In genomic region chr15:89500221-89500791, GRCm38 (mm10) we compare ENCODE assay signal across 8 mouse cellular contexts. TPM values are rescaled to one million over a fixed set of nuclear protein-coding genes. Genes with fewer than 3 reads are reported as not detected.
DNase-seq lines count a peak whose midpoint lies in the region; ATAC-seq and TF ChIP-seq lines count a peak whose summit lies in the region.

No protein-coding gene starts in this region.

- peak overlapping the region; percentile 86 for H3K4me3 ChIP-seq in gastrocnemius, adult 2 months
- H3K4me3 ChIP-seq in C2C12 (ENCODE audit: insufficient read depth, poor library complexity, severe bottlenecking) = peak overlapping the region; percentile 18
- peak overlapping the region; percentile 80 for H3K4me3 ChIP-seq in hindbrain, embryonic 10.5 days

- peak; percentile 40 for ATAC-seq in megakaryocyte progenitor cell, adult 5-6 weeks (replicated peaks; ENCODE audit: poor library complexity)

- no peaks in the 10 kb centered on the region for H3K9me3 ChIP-seq in hindbrain, embryonic 10.5 days

- under 1% methylated on average over 35 of the region's 35 CpGs for WGBS in hindbrain, embryonic 10.5 days

- H3K27me3 ChIP-seq in C2C12 (ENCODE audit: control insufficient read depth, insufficient read depth, insufficient read length) = peaks cover 13% of the 10 kb centered on the region
- H3K27me3 ChIP-seq in hindbrain, embryonic 10.5 days (ENCODE audit: insufficient read depth, poor library complexity, severe bottlenecking) = peaks cover 60% of the 10 kb centered on the region

- DNase-seq in gastrocnemius, adult 2 months = no peak
- DNase-seq in gastrocnemius, postnatal 36 days = no peak
- peak; percentile 58 for DNase-seq in embryo, embryonic 10 days (ENCODE audit: low spot score)
- peak; percentile 71 for DNase-seq in hindbrain, embryonic 10.5 days (ENCODE audit: low spot score)
- DNase-seq in thymus, postnatal 10 days (ENCODE audit: low spot score in 2 of 2) = no peak
- DNase-seq in frontal cortex, postnatal 25 days (ENCODE audit: low spot score in 2 of 2) = no peak

- H3K36me3 ChIP-seq in C2C12 (ENCODE audit: control insufficient read depth, insufficient read depth) = no peaks in the 10 kb centered on the region
- peaks cover 21% of the 10 kb centered on the region for H3K36me3 ChIP-seq in hindbrain, embryonic 10.5 days

- no peak overlapping the region for H3ac ChIP-seq in C2C12 (ENCODE audit: control insufficient read depth, insufficient read length, low read depth)

- no peaks in the 10 kb centered on the region for H3K79me2 ChIP-seq in C2C12 (ENCODE audit: control insufficient read depth, insufficient read depth)

- intact Hi-C loops in gastrocnemius, adult 2 months (cut with DNase I) = no loop called here
- intact Hi-C loops in gastrocnemius, postnatal 36 days (cut with DNase I) = no loop called here

- no peak for TF ChIP-seq CTCF in gastrocnemius, adult 2 months (IDR thresholded peaks at IDR 0.05)
- no peak for TF ChIP-seq CTCF in C2C12 (IDR thresholded peaks at IDR 0.05; ENCODE audit: control insufficient read depth, insufficient read depth, insufficient read length)

- H3K27ac ChIP-seq in gastrocnemius, adult 2 months = peak overlapping the region; percentile 53
- peak overlapping the region; percentile 92 for H3K27ac ChIP-seq in hindbrain, embryonic 10.5 days

- H3K4me1 ChIP-seq in hindbrain, embryonic 10.5 days (replicated peaks) = peaks cover 54% of the 10 kb centered on the region

- H3K79me3 ChIP-seq in C2C12 (ENCODE audit: low read depth) = no peaks in the 10 kb centered on the region

TF ChIP-seq in C2C12, 6 proteins besides CTCF, POLR2A, EP300 and RAD21:
- TF ChIP-seq MYOG (IDR thresholded peaks at IDR 0.05; ENCODE audit: control insufficient read depth, extremely low read depth, insufficient read length) (no peak), MYOD1 (IDR thresholded peaks at IDR 0.05; ENCODE audit: control insufficient read depth, insufficient read length, low read depth) (no peak), MAX (IDR thresholded peaks at IDR 0.05) (no peak), FOSL1 (IDR thresholded peaks at IDR 0.05; ENCODE audit: insufficient read depth, low read length, poor library complexity, severe bottlenecking) (no peak), CEBPB (IDR thresholded peaks at IDR 0.05; ENCODE audit: low read depth) (no peak), USF1 (IDR thresholded peaks at IDR 0.05; ENCODE audit: low read depth) (no peak)
TF ChIP-seq in C2C12: peak in this region for 0.

RNA-seq across cellular contexts. Expression of gene Shank3, which starts 0.9 kb away (rescaled TPM):
- 10 to 100 TPM; 12.2 to 20.4 TPM for total RNA-seq in gastrocnemius, adult 2 months (2021)
- 10 to 100 TPM; 14.4 to 15.5 TPM for total RNA-seq in gastrocnemius, postnatal 36 days (2021)
- 4.0 TPM for polyA plus RNA-seq in C2C12 (2012; fragmentation: generic; extraction: Trizol)
- 2.8 and 3.5 TPM in 2 replicates for polyA plus RNA-seq in hindbrain, embryonic 10.5 days (2016; fragmentation: Nextera tagmentation; extraction: Ambion mirVana)
- 1.8 and 4.2 TPM in 2 replicates for total RNA-seq in megakaryocyte progenitor cell, adult 5-6 weeks (2015)
- 1.3 and 3.1 TPM in 2 replicates for total RNA-seq in megakaryocyte progenitor cell, adult 5-6 weeks (2017)

RNA-seq across cellular contexts. Expression of gene Arsa, which starts 23.1 kb away (rescaled TPM):
- total RNA-seq in gastrocnemius, adult 2 months (2021) = 1 to 10 TPM; 3.0 to 4.6 TPM
- 1 to 10 TPM; 3.0 to 3.8 TPM for total RNA-seq in gastrocnemius, postnatal 36 days (2021)
- polyA plus RNA-seq in C2C12 (2012; fragmentation: generic; extraction: Trizol) = 22.3 TPM
- 14.3 and 14.8 TPM in 2 replicates for polyA plus RNA-seq in hindbrain, embryonic 10.5 days (2016; fragmentation: Nextera tagmentation; extraction: Ambion mirVana)
- total RNA-seq in megakaryocyte progenitor cell, adult 5-6 weeks (2015) = 7.1 and 7.3 TPM in 2 replicates
- 8.8 and 13.9 TPM in 2 replicates for total RNA-seq in megakaryocyte progenitor cell, adult 5-6 weeks (2017)

RNA-seq across cellular contexts. Expression of gene Mapk8ip2, which starts 46.6 kb away (rescaled TPM):
- under 1 TPM; 0.08 to 0.25 TPM for total RNA-seq in gastrocnemius, adult 2 months (2021)
- under 1 TPM; 0.28 to 0.30 TPM for total RNA-seq in gastrocnemius, postnatal 36 days (2021)
- polyA plus RNA-seq in C2C12 (2012; fragmentation: generic; extraction: Trizol) = not detected
- 22.2 and 40.3 TPM in 2 replicates for polyA plus RNA-seq in hindbrain, embryonic 10.5 days (2016; fragmentation: Nextera tagmentation; extraction: Ambion mirVana)
- total RNA-seq in megakaryocyte progenitor cell, adult 5-6 weeks (2015) = not detected in 2 replicates
- not detected in 2 replicates for total RNA-seq in megakaryocyte progenitor cell, adult 5-6 weeks (2017)

Comparison
In these comparisons a context has a peak if more than half of its experiments do, and no peak if none do; other contexts are left out.
1. DNase-seq: peak in embryo, embryonic 10 days (single experiment) and hindbrain, embryonic 10.5 days (single experiment); none in gastrocnemius, adult 2 months (single experiment), gastrocnemius, postnatal 36 days (0 of 2), thymus, postnatal 10 days (0 of 2) and frontal cortex, postnatal 25 days (0 of 2).
2. H3K4me3 ChIP-seq: peak in every context shown above with its lines; median percentile 86 in gastrocnemius, adult 2 months; 80 in hindbrain, embryonic 10.5 days; 18 in C2C12.